Mouse (Mus musculus) embryo, embryonic 11.5 days (tissue): Measurements from ENCODE around the gene Ctbp2.

ENCODE experiments used
- DNase-seq: peaks from one replicate; pipeline ENCODE4 v3.0.0-alpha.2; 2012; ENCODE audit warnings: low read depth, low spot score

Ctbp2 gene

GRCm38 (mm10) chr7:133008663-133009062, 115.5 kb downstream of the Ctbp2 start:
- DNase-seq, result no peak

- DNase-seq, result no peak
Measured at GRCm38 (mm10) chr7:133007343-133007742, 116.8 kb downstream of the Ctbp2 start.

- no peak for DNase-seq
Measured at GRCm38 (mm10) chr7:133005772-133006171, 118.4 kb downstream of the Ctbp2 start.

GRCm38 (mm10) chr7:133003421-133003820, 120.7 kb downstream of the Ctbp2 start:
- DNase-seq, result peak; percentile 16

- no peak for DNase-seq
Measured at GRCm38 (mm10) chr7:133002271-133002670, 121.9 kb downstream of the Ctbp2 start.

GRCm38 (mm10) chr7:133001388-133001787, 122.8 kb downstream of the Ctbp2 start:
- no peak for DNase-seq

- DNase-seq, result no peak
Measured at GRCm38 (mm10) chr7:132999061-132999460, 125.1 kb downstream of the Ctbp2 start.

GRCm38 (mm10) chr7:132998639-132999038, 125.5 kb downstream of the Ctbp2 start:
- DNase-seq, result no peak

- no peak for DNase-seq
Measured at GRCm38 (mm10) chr7:132996391-132996790, 127.8 kb downstream of the Ctbp2 start.

GRCm38 (mm10) chr7:132994628-132995191, 129.4 kb downstream of the Ctbp2 start:
- no peak for DNase-seq

GRCm38 (mm10) chr7:132994120-132994519, 130.0 kb downstream of the Ctbp2 start:
- no peak for DNase-seq

GRCm38 (mm10) chr7:132992967-132993615, 131.1 kb downstream of the Ctbp2 start:
- no peak for DNase-seq

GRCm38 (mm10) chr7:132991240-132991900, 132.8 kb downstream of the Ctbp2 start:
- DNase-seq, result no peak

- DNase-seq, result no peak
Measured at GRCm38 (mm10) chr7:132989839-132990238, 134.3 kb downstream of the Ctbp2 start.

- DNase-seq, result no peak
Measured at GRCm38 (mm10) chr7:132982639-132983038, 141.5 kb downstream of the Ctbp2 start.

- DNase-seq, result no peak
Measured at GRCm38 (mm10) chr7:132977981-132978380, 146.2 kb downstream of the Ctbp2 start.

- no peak for DNase-seq
Measured at GRCm38 (mm10) chr7:132976079-132976478, 148.1 kb downstream of the Ctbp2 start.

- no peak for DNase-seq
Measured at GRCm38 (mm10) chr7:132972079-132972478, 152.1 kb downstream of the Ctbp2 start.

- DNase-seq, result no peak
Measured at GRCm38 (mm10) chr7:132965707-132966106, 158.4 kb downstream of the Ctbp2 start.

GRCm38 (mm10) chr7:132964395-132964794, 159.8 kb downstream of the Ctbp2 start:
- no peak for DNase-seq

- no peak for DNase-seq
Measured at GRCm38 (mm10) chr7:132950613-132951012, 173.5 kb downstream of the Ctbp2 start.

GRCm38 (mm10) chr7:132949968-132950367, 174.2 kb downstream of the Ctbp2 start:
- DNase-seq, result no peak

- DNase-seq, result no peak
Measured at GRCm38 (mm10) chr7:132940569-132940968, 183.6 kb downstream of the Ctbp2 start.
